In genomic region chr5:88678929-88679328, GRCm38 (mm10) we compare ENCODE assay signal across 14 mouse cellular contexts. TPM values are rescaled to one million over a fixed set of nuclear protein-coding genes. Genes with fewer than 3 reads are reported as not detected.
DNase-seq lines count a peak whose midpoint lies in the region; ATAC-seq and TF ChIP-seq lines count a peak whose summit lies in the region.
"Had no signal": no experiment of that assay in that cellular context is flagged by ENCODE, and none has a peak within 500 bp of the region (broad histone marks: within the 10 kb centered on the region; RNA-seq: fewer than 3 reads in every experiment).

No protein-coding gene starts in this region.

- no peaks in the 10 kb centered on the region for H3K27me3 ChIP-seq in intestine, embryonic 15.5 days (replicated peaks)
- H3K27me3 ChIP-seq in liver, postnatal 0 days (ENCODE audit: insufficient read depth, low read length) = no peaks in the 10 kb centered on the region
- H3K27me3 ChIP-seq in stomach, postnatal 0 days (ENCODE audit: control insufficient read depth, insufficient read depth, low read length) = no peaks in the 10 kb centered on the region
- H3K27me3 ChIP-seq: neural tube, embryonic 15.5 days had no signal

- no peak for TF ChIP-seq CTCF in liver, postnatal 0 days (IDR thresholded peaks at IDR 0.05; ENCODE audit: low read depth)
- no peak for TF ChIP-seq CTCF in stomach, postnatal 0 days (IDR thresholded peaks at IDR 0.05; ENCODE audit: low read depth)

- H3K9me3 ChIP-seq in intestine, embryonic 15.5 days = no peaks in the 10 kb centered on the region
- H3K9me3 ChIP-seq in liver, postnatal 0 days (ENCODE audit: low read length) = no peaks in the 10 kb centered on the region
- H3K9me3 ChIP-seq in stomach, postnatal 0 days (ENCODE audit: control insufficient read depth, low read length) = no peaks in the 10 kb centered on the region
- H3K9me3 ChIP-seq: neural tube, embryonic 15.5 days had no signal

- H3K27ac ChIP-seq in intestine, embryonic 15.5 days = no peak overlapping the region
- H3K27ac ChIP-seq in liver, postnatal 0 days (ENCODE audit: low read depth) = peak overlapping the region; percentile 7; the same call in 1 of the 2 replicates
- H3K27ac ChIP-seq in stomach, postnatal 0 days (replicated peaks) = peak overlapping the region; percentile 25; the same call in 1 of the 2 replicates
- H3K27ac ChIP-seq: kidney, postnatal 0 days; neural tube, embryonic 15.5 days had no signal

- no peak overlapping the region for H3K4me3 ChIP-seq in intestine, embryonic 15.5 days (replicated peaks)
- no peak overlapping the region for H3K4me3 ChIP-seq in liver, postnatal 0 days (ENCODE audit: low read depth, low read length)
- no peak overlapping the region for H3K4me3 ChIP-seq in stomach, postnatal 0 days (ENCODE audit: low read depth, low read length)
- H3K4me3 ChIP-seq: neural tube, embryonic 15.5 days had no signal

- no peak overlapping the region for H3K9ac ChIP-seq in intestine, embryonic 15.5 days
- H3K9ac ChIP-seq in liver, postnatal 0 days (replicated peaks) = no peak overlapping the region
- no peak overlapping the region for H3K9ac ChIP-seq in stomach, postnatal 0 days (ENCODE audit: low read length)
- H3K9ac ChIP-seq: neural tube, embryonic 15.5 days had no signal

- peak overlapping the region; percentile 36 for H3K4me2 ChIP-seq in intestine, embryonic 15.5 days (replicated peaks)
- H3K4me2 ChIP-seq in liver, postnatal 0 days (ENCODE audit: low read depth, low read length) = peak overlapping the region; percentile 47
- peak overlapping the region; percentile 31; the same call in 1 of the 2 replicates for H3K4me2 ChIP-seq in stomach, postnatal 0 days (replicated peaks; ENCODE audit: low read depth)
- H3K4me2 ChIP-seq: neural tube, embryonic 15.5 days had no signal

- WGBS in intestine, embryonic 15.5 days = 39% methylated on average over 7 of the region's 7 CpGs
- 29% methylated on average over 7 of the region's 7 CpGs for WGBS in liver, postnatal 0 days (ENCODE audit: insufficient replicate concordance)
- 20% methylated on average over 7 of the region's 7 CpGs for WGBS in stomach, postnatal 0 days

- no peaks in the 10 kb centered on the region for H3K36me3 ChIP-seq in intestine, embryonic 15.5 days
- H3K36me3 ChIP-seq in liver, postnatal 0 days (replicated peaks; ENCODE audit: insufficient read depth, low read length) = no peaks in the 10 kb centered on the region
- H3K36me3 ChIP-seq in stomach, postnatal 0 days (ENCODE audit: control insufficient read depth, insufficient read depth, low read length) = no peaks in the 10 kb centered on the region
- H3K36me3 ChIP-seq: neural tube, embryonic 15.5 days had no signal

- DNase-seq in lung, adult 18-20 months = peak; percentile 16 to 59
- no peak for DNase-seq in lung, postnatal 4 days
- no peak for DNase-seq in liver, postnatal 0 days
- no peak for DNase-seq in stomach, postnatal 0 days (ENCODE audit: low spot score)
- no peak for DNase-seq in spleen, adult 12 weeks (ENCODE audit: low spot score)
- no peak for DNase-seq in B cell, adult 2 months
- DNase-seq: adrenal gland, adult 8-10 months; cerebellum, adult 8-10 months; heart, postnatal 36 days; left cerebral cortex, postnatal 4 days; retina, postnatal 1 day had no signal

- no peak for ATAC-seq in intestine, embryonic 15.5 days
- no peak for ATAC-seq in liver, postnatal 0 days
- ATAC-seq in stomach, postnatal 0 days (ENCODE audit: low FRiP score, low TSS enrichment) = peak; percentile 36; the same call in 1 of the 2 replicates

- no peak for TF ChIP-seq EP300 in liver, postnatal 0 days (IDR thresholded peaks at IDR 0.05; ENCODE audit: low read depth)
- TF ChIP-seq EP300 in stomach, postnatal 0 days (optimal IDR thresholded peaks at IDR 0.05) = no peak

- no peaks in the 10 kb centered on the region; the same call in 1 of the 2 replicates for H3K4me1 ChIP-seq in intestine, embryonic 15.5 days (replicated peaks)
- H3K4me1 ChIP-seq in liver, postnatal 0 days (ENCODE audit: insufficient read depth) = peaks cover 17% of the 10 kb centered on the region
- H3K4me1 ChIP-seq in stomach, postnatal 0 days (replicated peaks; ENCODE audit: control insufficient read depth, insufficient read depth) = 0 out of 2 replicates have a peak, but pooled peaks cover 3% of the 10 kb centered on the region

RNA-seq across cellular contexts. Expression of gene Grsf1, which starts 3.0 kb away (rescaled TPM):
- 47.2 and 47.9 TPM in 2 replicates for polyA plus RNA-seq in intestine, embryonic 15.5 days (2015; fragmentation: Nextera tagmentation; extraction: Ambion mirVana)
- 35.9 and 42.0 TPM in 2 replicates for polyA plus RNA-seq in liver, postnatal 0 days (2015; fragmentation: Nextera tagmentation; extraction: Ambion mirVana)
- polyA plus RNA-seq in stomach, postnatal 0 days (2015; fragmentation: Nextera tagmentation; extraction: Ambion mirVana) = 32.8 and 35.1 TPM in 2 replicates

RNA-seq across cellular contexts. Expression of gene Mob1b, which starts 41.7 kb away (rescaled TPM):
- polyA plus RNA-seq in intestine, embryonic 15.5 days (2015; fragmentation: Nextera tagmentation; extraction: Ambion mirVana) = 9.6 and 11.4 TPM in 2 replicates
- 5.3 and 6.2 TPM in 2 replicates for polyA plus RNA-seq in liver, postnatal 0 days (2015; fragmentation: Nextera tagmentation; extraction: Ambion mirVana)
- 7.9 and 10.1 TPM in 2 replicates for polyA plus RNA-seq in stomach, postnatal 0 days (2015; fragmentation: Nextera tagmentation; extraction: Ambion mirVana)

Comparison
In these comparisons a context has a peak if more than half of its experiments do, and no peak if none do; other contexts are left out.
1. DNase-seq: peak in lung, adult 18-20 months (2 of 2); none in lung, postnatal 4 days (0 of 2), liver, postnatal 0 days (single experiment), stomach, postnatal 0 days (single experiment), spleen, adult 12 weeks (single experiment) and B cell, adult 2 months (0 of 2).
2. Peak in every context shown above with its lines, with median percentiles within 50 percentile points of each other: H3K4me2 ChIP-seq.